In the genomic region with DNA sequence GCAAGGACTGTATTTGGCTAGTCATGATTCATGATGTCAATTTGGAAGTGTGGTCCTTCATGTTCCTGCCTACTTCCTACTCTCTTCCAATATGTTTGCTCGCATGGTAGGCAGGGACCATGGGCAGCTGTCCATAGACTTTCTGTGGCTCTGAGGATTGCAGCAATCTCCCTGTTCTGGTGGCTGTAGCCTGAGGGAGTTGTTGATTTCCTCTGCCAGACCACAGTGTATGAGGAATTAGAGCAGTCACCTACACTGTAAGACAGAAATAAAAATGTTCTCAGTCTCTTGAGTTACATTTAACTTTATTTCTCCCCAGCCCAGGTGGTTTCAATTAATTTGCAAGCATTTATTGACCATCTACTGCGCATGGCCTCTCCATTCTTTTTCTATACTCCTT, we compare ENCODE assay signal across 27 mouse cellular contexts.
DNase-seq lines count a peak whose midpoint lies in the region; ATAC-seq and TF ChIP-seq lines count a peak whose summit lies in the region.
"Had no signal": no experiment of that assay in that cellular context is flagged by ENCODE, and none has a peak within 500 bp of the region (broad histone marks: within the 10 kb centered on the region; RNA-seq: fewer than 3 reads in every experiment).

No protein-coding gene starts in this region.

- DNase-seq in adrenal gland, adult (ENCODE audit: inconsistent age in 2 of 2, low spot score in 1 of 2): peak; percentile 8 to 22
- no peak for DNase-seq in adrenal gland, postnatal 14 days
- DNase-seq in limb, embryonic 14.5 days (ENCODE audit: low spot score): peak; percentile 3
- DNase-seq in limb, embryonic 10.5 days (ENCODE audit: low spot score): no peak
- DNase-seq in skeletal muscle tissue, adult 2 months (ENCODE audit: low read depth, low spot score): peak; percentile 4
- no peak for DNase-seq in embryo, embryonic 10 days (ENCODE audit: low spot score)
- DNase-seq: adrenal gland, postnatal 10 days; B cell, adult 2 months; cerebellum, adult 11-12 months; cerebellum, adult 8-10 months; cerebellum, postnatal 10 days; cerebellum, postnatal 36 days; gastrocnemius, postnatal 25 days; heart, adult 18-20 months; heart, postnatal 10 days; heart, postnatal 36 days; kidney, adult 11 months had no signal

- H3K4me3 ChIP-seq in limb, embryonic 14.5 days (replicated peaks; ENCODE audit: low read length): no peak overlapping the region
- H3K4me3 ChIP-seq in limb, embryonic 10.5 days: no peak overlapping the region
- H3K4me3 ChIP-seq: forebrain, embryonic 10.5 days; forebrain, embryonic 13.5 days; heart, embryonic 12.5 days; heart, embryonic 15.5 days; hindbrain, embryonic 10.5 days; hindbrain, embryonic 13.5 days; intestine, embryonic 15.5 days had no signal

- no peak for TF ChIP-seq POLR2A in limb, embryonic 14.5 days (IDR thresholded peaks at IDR 0.05; ENCODE audit: borderline replicate concordance, extremely low read depth, insufficient read depth, insufficient read length)

- no peak overlapping the region for H3K9ac ChIP-seq in limb, embryonic 14.5 days (ENCODE audit: low read depth, low read length, severe bottlenecking)
- H3K9ac ChIP-seq: forebrain, embryonic 13.5 days; heart, embryonic 12.5 days; heart, embryonic 15.5 days; hindbrain, embryonic 13.5 days; intestine, embryonic 15.5 days had no signal

- 0 out of 2 replicates have a peak, but pooled peaks have one; percentile 23 for ATAC-seq in limb, embryonic 14.5 days (ENCODE audit: low FRiP score, low read depth)
- ATAC-seq: forebrain, embryonic 13.5 days; forebrain, embryonic 16.5 days; hindbrain, embryonic 16.5 days; intestine, embryonic 15.5 days had no signal

- H3K4me1 ChIP-seq in limb, embryonic 14.5 days (ENCODE audit: control insufficient read depth, insufficient read depth, low read length): no peaks in the 10 kb centered on the region
- H3K4me1 ChIP-seq in limb, embryonic 10.5 days: no peaks in the 10 kb centered on the region
- H3K4me1 ChIP-seq: forebrain, embryonic 10.5 days; forebrain, embryonic 13.5 days; heart, embryonic 12.5 days; heart, embryonic 15.5 days; hindbrain, embryonic 10.5 days; intestine, embryonic 15.5 days had no signal

- H3K4me2 ChIP-seq in limb, embryonic 14.5 days (replicated peaks; ENCODE audit: low read depth, low read length, severe bottlenecking): no peak overlapping the region
- H3K4me2 ChIP-seq: forebrain, embryonic 13.5 days; heart, embryonic 12.5 days; heart, embryonic 15.5 days; hindbrain, embryonic 13.5 days; intestine, embryonic 15.5 days had no signal

- WGBS in limb, embryonic 14.5 days: 48% methylated on average over 2 of the region's 2 CpGs
- 88% methylated on average over 2 of the region's 2 CpGs for WGBS in limb, embryonic 10.5 days

- H3K9me3 ChIP-seq in limb, embryonic 14.5 days (ENCODE audit: control insufficient read depth, low read length): no peaks in the 10 kb centered on the region
- H3K9me3 ChIP-seq in limb, embryonic 10.5 days (replicated peaks): no peaks in the 10 kb centered on the region
- H3K9me3 ChIP-seq: forebrain, embryonic 10.5 days; forebrain, embryonic 13.5 days; G1E; heart, embryonic 12.5 days; heart, embryonic 15.5 days; hindbrain, embryonic 10.5 days; hindbrain, embryonic 13.5 days; intestine, embryonic 15.5 days had no signal

- H3K36me3 ChIP-seq in limb, embryonic 14.5 days (ENCODE audit: control insufficient read depth, insufficient read depth, low read length): no peaks in the 10 kb centered on the region
- no peaks in the 10 kb centered on the region for H3K36me3 ChIP-seq in limb, embryonic 10.5 days
- H3K36me3 ChIP-seq: forebrain, embryonic 10.5 days; G1E; heart, embryonic 12.5 days; heart, embryonic 15.5 days; hindbrain, embryonic 10.5 days; hindbrain, embryonic 13.5 days; intestine, embryonic 15.5 days had no signal

- no peak overlapping the region for H3K27ac ChIP-seq in limb, embryonic 14.5 days (replicated peaks; ENCODE audit: low read depth, low read length)
- no peak overlapping the region for H3K27ac ChIP-seq in limb, embryonic 10.5 days
- H3K27ac ChIP-seq: forebrain, embryonic 10.5 days; forebrain, embryonic 13.5 days; heart, embryonic 15.5 days; hindbrain, embryonic 10.5 days; hindbrain, embryonic 13.5 days; intestine, embryonic 15.5 days had no signal

- no peaks in the 10 kb centered on the region for H3K27me3 ChIP-seq in limb, embryonic 14.5 days (ENCODE audit: control insufficient read depth, insufficient read depth, low read length)
- no peaks in the 10 kb centered on the region for H3K27me3 ChIP-seq in limb, embryonic 10.5 days (ENCODE audit: low read depth, poor library complexity, severe bottlenecking)
- H3K27me3 ChIP-seq: forebrain, embryonic 13.5 days; heart, embryonic 12.5 days; heart, embryonic 15.5 days; hindbrain, embryonic 13.5 days; intestine, embryonic 15.5 days had no signal

Comparison
In these comparisons a context has a peak if more than half of its experiments do, and no peak if none do; other contexts are left out.
1. DNase-seq: peak in adrenal gland, adult (2 of 2), limb, embryonic 14.5 days (single experiment) and skeletal muscle tissue, adult 2 months (single experiment); none in adrenal gland, postnatal 14 days (single experiment), limb, embryonic 10.5 days (single experiment) and embryo, embryonic 10 days (single experiment).